ENCODE assay signal across 20 mouse cellular contexts in genomic region chr4:117367365-117367764, GRCm38 (mm10).
DNase-seq lines count a peak whose midpoint lies in the region; ATAC-seq and TF ChIP-seq lines count a peak whose summit lies in the region.
"Had no signal": no experiment of that assay in that cellular context is flagged by ENCODE, and none has a peak within 500 bp of the region (broad histone marks: within the 10 kb centered on the region; RNA-seq: fewer than 3 reads in every experiment).

No protein-coding gene starts in this region.

- TF ChIP-seq POLR2A in testis, adult 2 months (IDR thresholded peaks at IDR 0.05; ENCODE audit: control insufficient read depth, low read depth, low read length): no peak; the same call in 1 of the 2 replicates

- H3K36me3 ChIP-seq in testis, adult 2 months (ENCODE audit: control insufficient read depth, insufficient read depth, low read length): no peaks in the 10 kb centered on the region
- no peaks in the 10 kb centered on the region for H3K36me3 ChIP-seq in liver, embryonic 11.5 days (ENCODE audit: control insufficient read depth, insufficient read depth, low read length)
- H3K36me3 ChIP-seq: embryonic facial prominence, embryonic 12.5 days; embryonic facial prominence, embryonic 15.5 days; hindbrain, embryonic 12.5 days; hindbrain, embryonic 15.5 days had no signal

- H3K4me3 ChIP-seq in testis, adult 2 months (ENCODE audit: control insufficient read depth, low read depth, low read length): peak overlapping the region; percentile 67
- no peak overlapping the region for H3K4me3 ChIP-seq in liver, embryonic 11.5 days (ENCODE audit: low read depth, low read length)
- H3K4me3 ChIP-seq: embryonic facial prominence, embryonic 12.5 days; embryonic facial prominence, embryonic 15.5 days; hindbrain, embryonic 12.5 days; hindbrain, embryonic 15.5 days had no signal

- no peak for TF ChIP-seq CTCF in testis, adult 2 months (IDR thresholded peaks at IDR 0.05; ENCODE audit: control insufficient read depth, insufficient read depth, insufficient replicate concordance, low read depth, low read length)

- WGBS in liver, embryonic 11.5 days: 87% methylated on average over 19 of the region's 19 CpGs

- H3K4me2 ChIP-seq in liver, embryonic 11.5 days: no peak overlapping the region
- H3K4me2 ChIP-seq: embryonic facial prominence, embryonic 12.5 days; embryonic facial prominence, embryonic 15.5 days; heart, embryonic 11.5 days; hindbrain, embryonic 12.5 days; hindbrain, embryonic 15.5 days had no signal

- DNase-seq in testis, postnatal 14 days (ENCODE audit: low spot score): no peak
- DNase-seq in ES-CJ7 (ENCODE audit: low read depth, low spot score) (peak; percentile 90), ZHBTc4 (ENCODE audit: low read depth, low spot score) (peak; percentile 89)
- no peak for DNase-seq in liver, embryonic 11.5 days (ENCODE audit: low spot score)
- DNase-seq in embryo, embryonic 10 days (ENCODE audit: low spot score): no peak
- DNase-seq: adrenal gland, adult 2 months; adrenal gland, postnatal 14 days; cerebellum, adult 11 months; cerebellum, adult 8-10 months; gastrocnemius, postnatal 10 days; heart, adult 11 months had no signal

- no peaks in the 10 kb centered on the region for H3K9me3 ChIP-seq in liver, embryonic 11.5 days (ENCODE audit: control insufficient read depth, low read length)
- H3K9me3 ChIP-seq: embryonic facial prominence, embryonic 12.5 days; embryonic facial prominence, embryonic 15.5 days; hindbrain, embryonic 12.5 days; hindbrain, embryonic 15.5 days had no signal

- H3K4me1 ChIP-seq in testis, adult 2 months (ENCODE audit: control insufficient read depth, insufficient read depth, low read length): peaks cover 7% of the 10 kb centered on the region; the same call in 1 of the 2 replicates
- H3K4me1 ChIP-seq in liver, embryonic 11.5 days (replicated peaks; ENCODE audit: control insufficient read depth, insufficient read depth, low read length): peaks cover 4% of the 10 kb centered on the region; the same call in 1 of the 2 replicates
- H3K4me1 ChIP-seq: embryonic facial prominence, embryonic 15.5 days; hindbrain, embryonic 15.5 days had no signal

- no peaks in the 10 kb centered on the region for H3K27me3 ChIP-seq in testis, adult 2 months (ENCODE audit: control insufficient read depth, insufficient read depth, low read length)
- H3K27me3 ChIP-seq in liver, embryonic 11.5 days (replicated peaks; ENCODE audit: control insufficient read depth, insufficient read depth, low read length): no peaks in the 10 kb centered on the region; the same call in 1 of the 2 replicates
- H3K27me3 ChIP-seq: embryonic facial prominence, embryonic 15.5 days had no signal

- H3K9ac ChIP-seq in liver, embryonic 11.5 days (ENCODE audit: low read depth, low read length): no peak overlapping the region
- H3K9ac ChIP-seq: embryonic facial prominence, embryonic 12.5 days; embryonic facial prominence, embryonic 15.5 days; hindbrain, embryonic 12.5 days; hindbrain, embryonic 15.5 days had no signal

- H3K27ac ChIP-seq in testis, adult 2 months (ENCODE audit: control insufficient read depth, insufficient read depth, low read depth, low read length): no peak overlapping the region
- no peak overlapping the region for H3K27ac ChIP-seq in liver, embryonic 11.5 days (ENCODE audit: low read depth, low read length)
- H3K27ac ChIP-seq: embryonic facial prominence, embryonic 12.5 days; embryonic facial prominence, embryonic 15.5 days; hindbrain, embryonic 12.5 days; hindbrain, embryonic 15.5 days had no signal

- no peak for ATAC-seq in liver, embryonic 11.5 days (replicated peaks; ENCODE audit: low FRiP score)
- ATAC-seq: CD4-positive, CD25-positive, alpha-beta regulatory T cell, adult 4 months; forebrain, embryonic 16.5 days; intestine, postnatal 0 days had no signal

Comparison
In these comparisons a context has a peak if more than half of its experiments do, and no peak if none do; other contexts are left out.
1. DNase-seq: peak in ES-CJ7 (single experiment) and ZHBTc4 (single experiment); none in testis, postnatal 14 days (single experiment), liver, embryonic 11.5 days (single experiment) and embryo, embryonic 10 days (single experiment).